Mouse (Mus musculus) gastrocnemius, adult 8-10 months (tissue): ENCODE measurements at regions not wholly inside any gene's neighbourhood (a gene's known extent, or its start where the extent isn't known, plus 50 kb on each side); places are given as distances from the start of the nearest gene placed in this dataset.

ENCODE experiments used
- DNase-seq, 2 experiments: peaks; one replicate each; pipeline ENCODE4 v3.0.0; 2022; ENCODE audit warnings: low spot score in 2 of 2

DNA sequence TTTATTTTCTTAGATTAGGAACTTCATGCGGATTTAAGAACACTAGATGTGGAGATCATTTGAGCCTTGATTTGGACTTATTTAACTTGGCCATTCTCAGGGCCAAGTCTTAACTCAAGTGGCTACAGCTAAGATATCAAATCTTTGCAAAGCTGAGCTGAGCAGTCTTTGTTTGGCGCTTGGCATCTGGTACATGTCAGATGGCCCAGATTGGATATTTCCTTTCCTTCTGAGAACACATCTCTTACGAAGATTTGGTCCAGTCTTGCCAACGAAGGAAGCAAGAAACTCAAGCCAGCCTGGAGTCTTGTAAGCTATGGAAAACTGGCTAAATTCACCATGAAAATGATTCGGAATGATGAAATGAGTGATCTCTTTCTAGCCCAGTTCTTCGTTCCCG, 59.1 kb upstream of the Cdc42ep3 start:
- no peak for DNase-seq

DNA sequence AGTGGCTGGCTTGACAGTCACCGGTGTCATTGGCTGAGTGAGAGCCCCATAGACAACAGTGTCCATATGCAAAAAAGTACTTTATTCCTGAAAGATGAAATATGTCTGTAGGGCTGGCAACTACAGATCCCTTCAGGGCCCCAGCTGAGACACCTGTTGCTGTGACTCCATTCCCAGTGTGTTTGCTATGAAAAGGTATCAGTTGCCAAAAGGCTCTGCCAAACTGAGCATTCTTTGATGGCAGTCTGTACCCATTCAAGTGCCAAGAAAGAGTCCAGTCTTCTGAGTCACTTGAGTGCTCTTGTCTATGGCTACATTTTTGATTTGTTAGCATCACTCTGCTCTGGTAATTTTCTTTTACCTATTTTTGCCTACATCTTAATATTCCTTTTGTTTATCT, 63.1 kb upstream of the Cdc42ep3 start:
- no peak for DNase-seq

- no peak for DNase-seq
Measured at GRCm38 (mm10) chr17:79421618-79422017, 66.7 kb upstream of the Cdc42ep3 start.

DNA sequence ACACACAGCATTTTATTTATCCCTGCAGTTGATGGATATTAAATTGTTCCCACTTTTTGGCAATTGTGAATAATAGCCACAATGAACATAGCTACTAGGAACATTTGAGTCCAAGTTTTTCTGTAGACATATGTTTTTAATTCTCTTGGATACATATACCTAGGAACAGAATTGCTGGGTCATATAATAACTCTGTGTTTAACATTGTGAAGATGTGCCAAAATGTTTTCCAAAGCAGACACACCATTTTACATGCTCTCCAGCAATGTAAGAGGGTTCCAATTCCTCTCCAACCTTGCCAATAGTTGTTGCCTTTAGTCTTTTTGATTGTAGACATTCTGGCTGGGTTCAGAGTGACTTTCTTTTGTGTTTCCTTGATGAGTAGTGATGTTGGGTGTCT, 84.3 kb upstream of the Cdc42ep3 start:
- DNase-seq: no peak

DNA sequence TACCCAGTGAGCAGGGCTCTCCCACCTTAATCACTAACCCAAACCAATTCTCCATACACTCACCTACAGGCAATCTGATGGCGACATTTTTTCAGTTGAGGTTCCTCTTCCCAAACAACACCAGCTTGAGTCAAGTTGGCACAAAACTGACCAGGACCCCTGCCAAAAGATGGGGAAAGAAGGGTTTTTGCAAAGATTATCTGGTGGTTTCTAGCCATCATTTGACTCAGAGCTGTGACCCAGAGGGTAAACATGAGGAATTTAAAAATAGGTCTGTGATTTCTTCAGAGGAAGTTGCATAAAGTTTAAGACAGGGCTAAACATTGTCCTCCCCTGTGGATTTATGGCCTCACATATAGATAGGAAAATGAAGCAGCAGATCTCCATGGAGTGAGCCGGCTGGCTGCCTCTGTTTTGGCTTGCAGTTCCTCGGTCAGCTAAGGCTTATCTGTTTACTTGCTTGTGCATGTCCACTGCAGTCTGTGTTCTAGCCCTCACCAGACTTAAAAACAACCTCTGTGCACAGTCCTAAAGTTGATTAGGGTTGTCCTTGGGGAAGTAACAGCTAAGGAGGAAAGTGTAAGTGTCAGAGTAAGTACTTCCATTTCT, 87.7 kb upstream of the Cdc42ep3 start:
- no peak for DNase-seq

- no peak for DNase-seq
Measured at GRCm38 (mm10) chr17:79447170-79447569, 92.3 kb upstream of the Cdc42ep3 start.

DNA sequence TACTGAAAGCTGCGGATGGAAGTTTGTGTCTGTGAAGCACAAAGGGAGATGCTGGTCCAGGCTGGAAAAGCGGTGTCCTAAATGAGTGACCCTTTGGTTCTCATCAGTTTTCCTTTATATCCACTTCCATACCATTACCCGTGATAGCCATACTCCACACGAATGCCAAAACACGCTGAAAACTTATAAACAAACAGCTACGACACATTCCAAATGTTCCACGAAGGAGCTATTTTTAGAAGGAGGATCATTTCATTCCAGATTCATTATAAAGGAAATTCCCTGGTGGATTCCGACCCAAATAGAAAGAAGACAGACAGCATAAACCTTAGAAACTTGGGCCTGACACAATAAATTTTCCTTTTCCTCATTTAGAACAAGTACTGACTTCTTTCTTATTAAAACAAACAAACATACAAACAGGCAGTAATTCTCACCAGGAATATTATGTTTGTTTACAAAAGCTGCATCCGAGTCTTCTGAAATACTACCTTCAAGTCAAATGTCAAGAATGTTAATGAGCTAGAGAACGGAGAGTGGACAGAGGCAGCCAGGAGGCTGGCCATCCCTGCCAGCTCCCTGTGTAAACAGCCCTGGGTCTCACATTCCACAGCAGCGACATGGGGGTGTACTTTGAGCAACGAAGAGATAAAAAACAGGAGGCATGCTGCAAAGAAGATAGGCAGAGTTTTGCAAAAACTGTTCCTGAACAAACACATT, 96.4 kb upstream of the Cdc42ep3 start:
- DNase-seq: no peak

DNA sequence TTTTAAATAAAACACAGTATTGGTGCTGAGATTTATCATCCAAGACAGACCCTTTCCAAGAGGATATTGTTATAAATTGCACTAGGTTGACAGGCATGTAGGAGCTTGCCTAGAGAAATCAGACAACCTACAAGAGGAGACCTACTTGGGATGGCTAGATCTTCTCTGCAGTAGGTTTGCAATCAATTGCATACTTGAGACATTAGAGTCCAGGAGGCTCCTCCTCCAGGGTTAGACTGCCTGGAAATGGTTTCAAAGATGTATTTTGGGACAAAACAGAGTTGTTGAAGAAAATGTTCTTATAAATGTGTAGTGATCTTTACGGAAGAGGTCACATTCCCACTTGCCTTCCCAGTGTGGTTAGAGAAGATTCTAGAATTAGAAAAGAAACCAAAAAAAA, 98.9 kb upstream of the Cdc42ep3 start:
- DNase-seq: no peak

DNA sequence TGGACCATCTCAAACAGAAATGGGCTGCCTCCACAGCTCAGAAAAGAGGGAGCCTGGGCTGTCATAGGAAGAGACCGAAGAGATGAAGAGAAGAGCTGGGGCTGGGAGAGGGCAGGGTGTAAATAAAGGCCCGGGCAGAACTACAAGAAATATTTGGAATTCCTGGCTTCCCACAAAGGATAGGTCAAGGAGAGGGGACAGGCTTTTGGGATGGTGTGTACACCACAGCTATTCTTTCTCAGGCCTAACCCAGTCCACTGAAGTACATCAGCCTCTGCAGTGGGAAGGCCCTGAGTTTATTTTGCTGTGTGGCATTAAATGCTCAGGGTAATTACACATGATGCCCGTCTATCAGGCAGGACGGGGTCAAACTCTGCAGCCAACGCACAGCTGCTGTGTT, 99.6 kb upstream of the Cdc42ep3 start:
- DNase-seq: no peak

DNA sequence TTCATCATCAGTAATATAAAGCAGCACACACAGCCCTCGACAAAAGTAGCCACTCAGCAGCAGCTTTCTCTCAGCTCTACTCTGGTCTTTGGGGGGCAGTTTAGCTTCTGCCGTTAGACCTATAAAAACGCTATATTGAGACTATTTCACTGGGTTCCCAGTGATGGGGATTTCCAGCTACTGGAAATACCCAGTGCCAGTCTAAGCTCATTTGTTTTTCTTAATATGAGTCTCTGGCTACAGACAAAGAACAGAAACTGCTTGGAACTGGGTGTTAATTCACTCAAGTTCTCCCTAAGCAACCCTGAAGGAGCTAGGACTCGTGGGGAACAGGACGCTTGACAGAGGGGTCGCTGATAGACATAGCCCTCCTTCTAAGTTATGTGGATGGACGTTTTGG, 100.3 kb upstream of the Cdc42ep3 start:
- DNase-seq: no peak

- DNase-seq: no peak
Measured at GRCm38 (mm10) chr17:79457636-79458035, 102.7 kb upstream of the Cdc42ep3 start.

GRCm38 (mm10) chr17:79461681-79462091, 106.8 kb upstream of the Cdc42ep3 start:
- DNase-seq: no peak

- DNase-seq: no peak
Measured at GRCm38 (mm10) chr17:79463074-79463694, 108.3 kb upstream of the Cdc42ep3 start.

- no peak for DNase-seq
Measured at GRCm38 (mm10) chr17:79465666-79466065, 110.8 kb upstream of the Cdc42ep3 start.

DNA sequence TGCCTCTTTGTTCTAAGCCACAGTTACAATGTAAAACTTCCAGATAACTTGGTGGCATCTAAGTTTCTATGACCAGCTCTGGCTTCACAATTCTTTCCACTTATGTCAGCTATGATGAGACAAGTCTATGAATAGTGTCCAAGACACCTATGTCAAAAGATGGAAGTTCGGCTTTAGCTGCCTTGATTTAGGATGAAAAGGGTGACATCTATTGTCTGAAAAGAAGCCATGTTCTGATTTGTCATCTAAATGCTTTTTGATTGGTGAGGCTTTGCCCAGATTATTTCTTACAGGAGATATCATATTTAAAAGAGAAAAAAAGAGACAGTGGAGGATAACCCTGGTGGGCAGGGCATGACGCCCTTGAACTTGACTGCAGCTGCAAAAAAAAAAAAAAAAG, 116.7 kb upstream of the Cdc42ep3 start:
- no peak for DNase-seq

GRCm38 (mm10) chr17:79472106-79472995, 117.5 kb upstream of the Cdc42ep3 start:
- no peak for DNase-seq

DNA sequence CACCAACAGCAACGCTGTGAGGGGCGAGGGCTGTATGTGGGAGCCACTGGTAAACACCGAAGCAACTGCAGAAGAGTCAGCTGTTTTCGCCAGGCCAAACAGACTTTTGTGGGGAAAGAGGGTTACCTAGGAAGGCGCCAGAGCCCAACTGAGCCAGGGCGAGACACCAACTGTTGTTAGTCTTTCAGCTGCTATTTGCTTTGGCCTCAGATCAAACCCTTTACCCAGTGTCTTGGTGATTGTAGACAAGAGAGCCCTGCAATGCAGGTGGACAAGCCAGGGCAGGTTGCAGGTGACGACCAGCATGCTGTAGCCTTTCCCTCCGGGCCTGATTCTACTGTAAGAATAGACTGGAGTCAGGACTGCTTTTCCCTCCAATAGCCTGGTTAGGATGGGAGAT, 121.8 kb upstream of the Cdc42ep3 start:
- DNase-seq: no peak

DNA sequence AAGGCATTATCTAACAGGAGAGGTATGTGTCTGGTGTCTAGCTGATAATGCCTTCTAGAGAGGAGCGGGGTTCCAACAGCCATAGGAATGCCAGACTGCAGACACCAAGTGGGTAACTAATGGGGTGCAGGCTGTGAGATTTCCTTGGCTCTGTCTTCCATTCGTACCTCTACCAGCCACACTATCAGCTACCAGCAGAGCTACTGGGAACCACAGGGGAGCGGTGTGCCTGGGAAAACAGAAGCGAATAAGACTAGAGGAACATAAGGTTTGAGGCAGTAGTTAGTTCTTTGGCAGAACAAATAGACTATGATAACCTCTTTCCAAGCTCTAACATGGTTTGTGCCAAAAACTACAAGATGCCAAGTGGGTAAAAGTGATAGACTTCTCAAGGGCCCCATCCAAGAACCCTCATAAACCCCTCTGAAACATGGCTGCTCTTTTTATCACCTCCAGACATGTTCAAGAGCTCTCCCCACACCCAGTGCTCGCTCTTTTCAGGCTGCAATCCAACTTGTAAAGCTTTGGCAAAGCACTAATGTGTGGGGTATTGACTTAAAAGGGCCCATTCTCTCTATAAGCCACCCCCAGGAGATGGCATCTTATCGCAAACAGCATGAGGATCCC, 126.3 kb upstream of the Cdc42ep3 start:
- no peak for DNase-seq

- DNase-seq: no peak
Measured at GRCm38 (mm10) chr17:79481936-79482335, 127.0 kb upstream of the Cdc42ep3 start.

DNA sequence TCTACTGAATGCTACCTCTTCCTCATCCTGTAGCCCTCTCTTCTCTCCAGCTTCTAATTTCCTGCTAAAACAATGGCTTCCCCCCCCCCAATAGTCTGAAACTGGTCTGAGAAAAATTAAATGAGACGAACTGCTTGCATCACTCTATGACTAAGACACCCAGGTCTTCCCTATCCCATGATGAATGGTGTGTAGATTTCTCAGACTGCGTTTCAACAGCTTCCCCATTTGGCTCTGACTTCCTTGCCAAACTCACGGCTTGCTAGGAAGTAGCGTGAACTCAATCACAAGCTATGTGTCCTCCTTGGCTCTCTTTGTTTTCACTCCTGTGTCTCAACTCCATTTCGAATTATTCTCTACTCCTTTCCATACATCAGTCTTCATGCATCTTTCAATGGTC, 126.4 kb upstream of the Rmdn2 start:
- no peak for DNase-seq

GRCm38 (mm10) chr17:79489306-79489705, 122.4 kb upstream of the Rmdn2 start:
- DNase-seq: no peak
